Mouse (Mus musculus) kidney, adult 18-20 months (tissue): Measurements from ENCODE around the gene Olfr115.

ENCODE experiments used
- DNase-seq: peaks from one replicate; pipeline ENCODE4 v3.0.0; 2021

Gene Olfr115

DNA sequence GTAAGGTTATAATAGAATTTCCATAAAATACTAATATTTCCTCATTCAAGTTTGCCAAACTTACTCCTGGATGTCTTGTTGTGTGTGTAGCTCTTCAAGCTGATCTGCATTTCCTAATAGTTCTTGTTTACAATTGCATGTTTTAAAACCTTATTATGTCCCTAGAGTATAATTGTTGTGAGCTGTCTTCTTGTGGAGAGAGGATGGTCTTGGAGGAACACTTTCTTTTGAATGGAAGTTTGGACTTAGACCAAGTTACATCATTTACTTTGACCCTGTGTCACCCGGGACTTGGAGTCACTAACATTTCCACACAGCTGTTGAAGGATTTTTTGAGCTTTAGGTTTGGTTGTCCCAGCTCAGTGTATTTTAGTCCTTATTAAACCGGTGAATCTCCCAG is at the start of gene Olfr115, which contains the start of gene Olfr116:
Gene Olfr115, minus strand, starts transcription at position 101 of the 400 bp plus-strand sequence.
Gene Olfr116, minus strand, starts transcription at position 191 of the 400 bp plus-strand sequence.
- no peak for DNase-seq

DNA sequence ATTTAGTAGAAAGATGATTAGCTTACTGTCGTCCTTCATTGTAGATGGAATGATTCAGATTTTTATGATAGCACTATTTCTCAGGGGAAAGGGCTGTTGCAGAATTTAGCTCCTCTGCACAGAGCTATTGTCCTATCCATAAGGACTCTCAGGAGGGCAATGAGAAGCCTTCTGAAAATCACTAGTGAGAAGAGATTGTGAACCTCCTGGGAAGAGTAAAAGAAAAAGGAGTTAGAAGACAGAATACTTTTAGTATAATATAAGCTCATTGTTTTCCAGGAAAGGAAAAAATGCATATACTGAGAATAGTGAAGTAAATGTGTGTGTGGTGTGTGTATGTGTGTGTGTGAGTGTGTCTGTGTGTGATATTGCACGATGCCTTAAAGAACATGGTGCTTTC is 39.8 kb upstream of the Olfr115 start, which contains the start of gene Olfr118:
Gene Olfr118, plus strand, starts transcription at position 301 of the 400 bp plus-strand sequence.
- DNase-seq, result no peak

- DNase-seq, result no peak
These were observed 36.8 kb upstream of the Olfr115 start, which contains the start of gene Olfr117 for GRCm38 (mm10) chr17:37663682-37664081. TSS of gene Olfr117 (minus strand) at chr17:37663782.

DNA sequence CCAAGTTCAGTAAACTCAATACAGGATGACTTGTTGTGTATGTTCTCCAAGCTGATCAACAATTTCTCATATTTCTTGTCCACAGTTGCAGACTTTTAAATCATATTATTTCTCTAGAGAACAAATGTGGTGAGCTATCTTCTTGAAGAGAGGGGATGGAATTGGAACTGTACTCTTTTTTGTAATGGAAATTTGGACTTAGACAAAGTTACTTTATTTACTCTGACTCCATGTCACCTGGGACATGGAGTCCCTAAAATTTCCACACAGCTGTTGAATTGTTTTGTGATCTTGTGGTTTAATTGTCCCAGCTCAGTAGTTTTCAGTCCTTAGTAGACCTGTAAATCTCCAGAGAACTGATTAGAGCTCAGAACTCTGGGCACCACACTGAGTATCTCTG is 34.3 kb downstream of the Olfr115 start, which contains the start of gene Olfr114:
Gene Olfr114, minus strand, starts transcription at position 101 of the 400 bp plus-strand sequence.
- DNase-seq, result no peak

DNA sequence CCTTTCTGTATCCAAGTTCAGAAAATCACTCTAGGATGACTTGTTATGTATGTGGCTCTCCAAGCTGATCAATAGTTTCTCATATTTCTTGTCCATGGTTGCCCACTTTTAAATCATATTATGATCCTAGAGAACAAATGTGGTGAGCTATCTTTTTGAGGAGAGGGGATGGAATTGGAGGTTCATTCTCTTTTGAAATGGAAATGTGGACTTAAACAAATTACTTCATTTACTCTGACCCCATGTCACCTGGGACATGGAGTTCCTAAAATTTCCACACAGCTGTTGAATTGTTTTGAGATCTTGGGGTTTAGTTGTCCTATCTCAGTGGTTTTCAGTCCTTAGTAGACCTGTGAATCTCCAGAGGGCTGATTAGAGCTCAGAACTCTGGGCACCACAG is 49.3 kb downstream of the Olfr115 start, which contains the start of gene Olfr113:
Gene Olfr113, minus strand, starts transcription at position 101 of the 400 bp plus-strand sequence.
- no peak for DNase-seq

DNA sequence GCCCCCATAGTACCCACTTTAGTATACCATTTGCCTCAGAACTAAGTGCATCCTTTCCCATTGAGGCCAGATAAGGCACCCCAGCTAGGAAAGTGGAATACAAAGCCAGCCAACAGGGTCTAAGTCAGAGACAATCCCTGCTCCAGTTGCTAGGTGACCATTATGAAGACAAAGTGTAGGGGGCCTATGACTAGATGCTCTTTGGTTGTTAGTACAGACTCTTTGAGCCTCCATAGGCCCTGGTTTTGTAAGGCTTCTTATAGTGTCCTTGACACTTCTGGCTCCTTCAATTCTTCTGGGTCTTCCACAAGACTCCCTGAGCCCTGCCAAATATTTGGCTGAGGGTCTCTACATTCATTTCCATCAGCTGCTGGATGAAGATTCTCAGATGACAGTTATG is 57.6 kb downstream of the Olfr115 start, which contains the start of gene Olfr112:
Gene Olfr112, minus strand, starts transcription at position 101 of the 400 bp plus-strand sequence.
- no peak for DNase-seq
